Mouse (Mus musculus): ENCODE data around the gene Sirpb1a. TPM values are rescaled to one million over a fixed set of nuclear protein-coding genes. Genes with fewer than 3 reads are reported as not detected.

The Sirpb1a gene
- polyA plus RNA-seq, 1 experiment from 2014 or later: 1.5 TPM

DNA sequence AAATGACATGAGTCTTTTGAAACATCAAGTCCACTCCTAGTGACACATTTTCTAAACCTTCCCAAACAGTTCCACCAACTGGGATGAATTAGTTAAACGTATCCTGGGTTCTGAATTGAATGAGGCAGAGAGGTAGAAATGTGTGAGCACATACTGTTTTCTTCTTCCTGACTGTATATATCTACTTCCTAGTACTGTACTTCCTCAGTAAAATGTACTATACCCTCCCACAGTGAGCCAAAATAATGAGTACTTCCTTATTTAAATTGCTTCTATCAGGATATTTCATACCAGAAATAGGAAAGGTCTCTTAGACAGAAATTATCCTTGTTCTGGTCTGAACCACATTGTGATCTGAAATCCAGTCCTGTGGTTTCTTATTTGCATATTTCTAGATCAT is 86.0 kb downstream of the Sirpb1a start:
- H3K36me3 ChIP-seq (ENCODE audit: insufficient read depth, low read length): no peaks in the 10 kb centered on the region
- no peak overlapping the region for H3K9ac ChIP-seq (replicated peaks; ENCODE audit: low read depth)
- no peak overlapping the region for H3K4me3 ChIP-seq (ENCODE audit: low read depth, low read length)
- no peaks in the 10 kb centered on the region for H3K4me1 ChIP-seq (ENCODE audit: insufficient read depth, low read depth, low read length)
- H3K9me3 ChIP-seq (ENCODE audit: low read length): no peaks in the 10 kb centered on the region
- H3K4me2 ChIP-seq (replicated peaks; ENCODE audit: low read depth, low read length): no peak overlapping the region
- no peaks in the 10 kb centered on the region for H3K27me3 ChIP-seq (replicated peaks; ENCODE audit: insufficient read depth, low read length)
- no peak overlapping the region for H3K27ac ChIP-seq (ENCODE audit: low read length)
- DNase-seq (ENCODE audit: low spot score) (no peak), ATAC-seq (no peak)
- no peak for TF ChIP-seq CTCF (IDR thresholded peaks at IDR 0.05)
- TF ChIP-seq EP300 (IDR thresholded peaks at IDR 0.05): no peak
- 50% methylated on average over 1 of the region's 1 CpGs for WGBS

DNA sequence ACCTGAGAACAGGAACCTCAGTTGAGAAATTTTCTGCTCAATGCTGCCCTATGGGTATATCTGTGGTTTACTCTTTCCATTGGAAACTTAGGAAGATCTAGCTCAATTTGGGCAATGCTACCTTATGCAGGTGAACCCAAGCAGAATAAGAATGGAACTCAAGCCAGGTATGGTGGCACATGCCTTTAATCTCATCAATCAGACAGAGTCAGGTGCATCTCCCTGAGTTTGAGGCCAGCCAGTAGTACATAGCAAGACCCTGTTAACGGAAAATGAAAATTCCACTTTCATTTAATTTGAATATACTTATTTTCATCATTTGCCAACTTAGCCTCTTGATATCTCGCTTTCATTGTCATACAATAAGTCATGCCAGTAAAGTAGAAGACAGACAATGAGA is 92.1 kb downstream of the Sirpb1a start:
- Histone ChIP-seq H3K9ac (replicated peaks; ENCODE audit: low read depth) (no peak overlapping the region), H3K4me2 (replicated peaks; ENCODE audit: low read depth, low read length) (no peak overlapping the region), H3K4me3 (ENCODE audit: low read depth, low read length) (no peak overlapping the region), H3K27me3 (replicated peaks; ENCODE audit: insufficient read depth, low read length) (no peaks in the 10 kb centered on the region), H3K9me3 (ENCODE audit: low read length) (no peaks in the 10 kb centered on the region), H3K36me3 (ENCODE audit: insufficient read depth, low read length) (no peaks in the 10 kb centered on the region), H3K4me1 (ENCODE audit: insufficient read depth, low read depth, low read length) (no peaks in the 10 kb centered on the region), H3K27ac (ENCODE audit: low read length) (no peak overlapping the region)
- TF ChIP-seq EP300 (IDR thresholded peaks at IDR 0.05) (no peak), CTCF (IDR thresholded peaks at IDR 0.05) (no peak)
- no peak for DNase-seq (ENCODE audit: low spot score)
- 66% methylated on average over 2 of the region's 2 CpGs for WGBS
- ATAC-seq: no peak

DNA sequence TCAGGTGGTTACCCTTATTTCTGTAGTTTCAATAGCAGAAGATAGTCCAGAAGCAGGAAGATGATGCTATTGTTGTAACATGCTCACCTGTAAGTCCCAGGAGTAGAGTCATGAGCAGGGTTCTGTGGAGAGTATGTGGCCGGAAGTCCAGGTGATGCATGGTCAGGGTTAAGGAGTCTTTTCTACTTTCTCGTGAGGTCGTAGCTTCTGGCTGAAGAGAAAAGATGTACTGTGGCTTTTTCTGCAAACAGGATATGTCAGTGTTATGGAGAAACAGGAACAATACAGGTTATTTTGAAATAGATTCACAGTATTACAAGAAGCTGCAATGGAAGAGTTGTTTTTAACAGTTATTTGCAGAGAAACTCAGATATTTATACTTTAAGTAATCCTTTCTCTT is 94.3 kb downstream of the Sirpb1a start, which contains the start of gene Gm9733:
Gene Gm9733, minus strand, starts transcription at position 240 of the 400 bp plus-strand sequence.
- Histone ChIP-seq H3K4me3 (ENCODE audit: low read depth, low read length) (no peak within 1 kb of the TSS), H3K27me3 (replicated peaks; ENCODE audit: insufficient read depth, low read length) (no peaks in the 10 kb centered on the region), H3K9ac (replicated peaks; ENCODE audit: low read depth) (no peak within 1 kb of the TSS), H3K4me1 (ENCODE audit: insufficient read depth, low read depth, low read length) (no peaks in the 10 kb centered on the region), H3K4me2 (replicated peaks; ENCODE audit: low read depth, low read length) (no peak within 1 kb of the TSS), H3K9me3 (ENCODE audit: low read length) (no peaks in the 10 kb centered on the region), H3K36me3 (ENCODE audit: insufficient read depth, low read length) (no peaks in the 10 kb centered on the region), H3K27ac (ENCODE audit: low read length) (no peak within 1 kb of the TSS)
- DNase-seq (ENCODE audit: low spot score) (peak; percentile 49), ATAC-seq (peak; percentile 52)
- TF ChIP-seq EP300 (IDR thresholded peaks at IDR 0.05) (no peak), CTCF (IDR thresholded peaks at IDR 0.05) (no peak)
- WGBS: 78% methylated on average over 3 of the region's 3 CpGs

DNA sequence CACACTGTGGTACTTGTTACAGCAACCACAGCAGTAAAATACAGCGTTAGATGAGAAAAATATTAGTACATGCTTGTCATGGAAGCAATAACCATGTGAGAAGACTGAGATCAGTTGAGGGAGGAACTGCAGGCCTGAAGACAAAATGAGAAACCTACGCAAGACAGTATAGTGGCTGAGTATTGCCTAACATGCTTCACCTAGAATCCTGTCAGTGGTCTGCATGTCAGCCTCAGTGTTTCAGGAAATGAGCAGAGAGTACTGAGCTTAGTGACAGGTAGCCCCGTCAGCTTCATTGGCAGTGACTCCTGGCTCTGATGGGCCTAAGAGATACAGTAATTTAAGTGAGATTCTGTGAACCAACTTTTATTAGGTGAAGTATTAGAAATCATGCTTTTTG is 94.8 kb downstream of the Sirpb1a start:
- H3K4me3 ChIP-seq (ENCODE audit: low read depth, low read length): no peak overlapping the region
- H3K27ac ChIP-seq (ENCODE audit: low read length): no peak overlapping the region
- WGBS: 63% methylated on average over 3 of the region's 3 CpGs
- DNase-seq (ENCODE audit: low spot score) (peak; percentile 16), ATAC-seq (peak; percentile 49)
- H3K36me3 ChIP-seq (ENCODE audit: insufficient read depth, low read length): no peaks in the 10 kb centered on the region
- TF ChIP-seq EP300 (IDR thresholded peaks at IDR 0.05) (no peak), CTCF (IDR thresholded peaks at IDR 0.05) (no peak)
- no peak overlapping the region for H3K4me2 ChIP-seq (replicated peaks; ENCODE audit: low read depth, low read length)
- no peaks in the 10 kb centered on the region for H3K9me3 ChIP-seq (ENCODE audit: low read length)
- H3K27me3 ChIP-seq (replicated peaks; ENCODE audit: insufficient read depth, low read length): no peaks in the 10 kb centered on the region
- no peaks in the 10 kb centered on the region for H3K4me1 ChIP-seq (ENCODE audit: insufficient read depth, low read depth, low read length)
- H3K9ac ChIP-seq (replicated peaks; ENCODE audit: low read depth): no peak overlapping the region

DNA sequence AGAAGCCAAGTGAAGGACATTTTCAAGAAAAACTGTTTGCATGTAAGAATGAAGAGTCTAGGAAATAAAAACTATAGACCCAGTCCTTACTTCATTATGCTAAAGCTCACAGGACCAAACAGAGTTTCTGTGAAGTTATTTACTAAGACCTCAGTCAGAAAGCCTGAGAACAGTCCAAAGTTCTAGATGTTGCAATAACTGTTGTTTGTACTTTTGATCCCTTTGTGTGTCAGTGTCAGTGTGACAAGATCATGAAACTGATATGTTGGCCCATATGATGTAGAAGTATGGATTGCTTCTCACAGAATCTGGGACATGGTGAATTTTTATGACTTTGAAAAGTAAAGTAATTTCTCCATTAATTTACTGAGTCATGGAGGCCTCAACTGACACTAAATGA is 96.8 kb downstream of the Sirpb1a start:
- no peak overlapping the region for H3K4me3 ChIP-seq (ENCODE audit: low read depth, low read length)
- no peaks in the 10 kb centered on the region for H3K36me3 ChIP-seq (ENCODE audit: insufficient read depth, low read length)
- no peaks in the 10 kb centered on the region for H3K27me3 ChIP-seq (replicated peaks; ENCODE audit: insufficient read depth, low read length)
- H3K9ac ChIP-seq (replicated peaks; ENCODE audit: low read depth): no peak overlapping the region
- no peak for ATAC-seq
- H3K4me2 ChIP-seq (replicated peaks; ENCODE audit: low read depth, low read length): no peak overlapping the region
- TF ChIP-seq EP300 (IDR thresholded peaks at IDR 0.05) (no peak), CTCF (IDR thresholded peaks at IDR 0.05) (no peak)
- H3K4me1 ChIP-seq (ENCODE audit: insufficient read depth, low read depth, low read length): no peaks in the 10 kb centered on the region
- DNase-seq (ENCODE audit: low spot score): no peak
- H3K27ac ChIP-seq (ENCODE audit: low read length): no peak overlapping the region
- no peaks in the 10 kb centered on the region for H3K9me3 ChIP-seq (ENCODE audit: low read length)

Other genes with a start within 250 kb of the Sirpb1a start
- 3.3 and 3.7 TPM in 2 replicates for gene Gm9733, start 94.2 kb downstream of the Sirpb1a start, polyA plus RNA-seq (2015; fragmentation: Nextera tagmentation; extraction: Ambion mirVana)
- 2.0 and 2.5 TPM in 2 replicates for gene Sirpb1b, start 148.5 kb upstream of the Sirpb1a start, polyA plus RNA-seq (2015; fragmentation: Nextera tagmentation; extraction: Ambion mirVana)